Mouse (Mus musculus) C2C12 (cell line): ENCODE measurements around the gene Gon7. TPM values are rescaled to one million over a fixed set of nuclear protein-coding genes. Genes with fewer than 3 reads are reported as not detected.
A peak's percentile ranks its signal among the peaks of the same experiment; 100 is the strongest.

Experiments used
- H3K27me3 ChIP-seq: one replicate; pipeline ENCODE4 v1.6.1; 2011; ENCODE audit not compliant: control insufficient read depth, insufficient read depth, insufficient read length
- H3K36me3 ChIP-seq: one replicate; pipeline ENCODE4 v1.6.1; 2011; ENCODE audit not compliant: control insufficient read depth, insufficient read depth
- H3K4me3 ChIP-seq: one replicate; pipeline ENCODE4 v1.5.1; 2011; ENCODE audit warnings: mild to moderate bottlenecking, control low read depth; ENCODE audit not compliant: poor library complexity, insufficient read depth, severe bottlenecking
- H3K79me2 ChIP-seq: one replicate; pipeline ENCODE4 v1.6.1; 2011; ENCODE audit not compliant: control insufficient read depth, insufficient read depth
- H3K79me3 ChIP-seq: one replicate; pipeline ENCODE4 v1.6.1; 2011; ENCODE audit warnings: low read depth, control low read depth
- H3ac ChIP-seq: one replicate; pipeline ENCODE3; 2011; ENCODE audit warnings: low read depth; ENCODE audit not compliant: control insufficient read depth, insufficient read length
- CEBPB ChIP-seq: IDR thresholded peaks from one replicate; pipeline ENCODE4 v1.6.1; 2011; ENCODE audit warnings: low read depth, mild to moderate bottlenecking, control low read depth, moderate library complexity
- CTCF ChIP-seq: IDR thresholded peaks from one replicate; pipeline ENCODE4 v1.5.1; 2011; ENCODE audit not compliant: control insufficient read depth, insufficient read depth, insufficient read length
- FOSL1 ChIP-seq: IDR thresholded peaks from one replicate; pipeline ENCODE4 v1.8.0; 2011; ENCODE audit warnings: mild to moderate bottlenecking, low read length; ENCODE audit not compliant: poor library complexity, insufficient read depth, severe bottlenecking
- MAX ChIP-seq: IDR thresholded peaks from one replicate; pipeline ENCODE4 v1.6.1; 2011; ENCODE audit warnings: mild to moderate bottlenecking, control low read depth
- MYOD1 ChIP-seq: IDR thresholded peaks from one replicate; pipeline ENCODE4 v1.6.1; 2011; ENCODE audit warnings: low read depth; ENCODE audit not compliant: control insufficient read depth, insufficient read length
- MYOG ChIP-seq: IDR thresholded peaks from one replicate; pipeline ENCODE4 v1.6.1; 2011; ENCODE audit not compliant: control insufficient read depth, insufficient read length; ENCODE audit errors: extremely low read depth
- USF1 ChIP-seq: IDR thresholded peaks from one replicate; pipeline ENCODE4 v1.6.1; 2011; ENCODE audit warnings: low read depth, mild to moderate bottlenecking, control low read depth, moderate library complexity
- polyA plus RNA-seq: library from polyadenylated mRNA; unstranded; fragments of >200 nt; fragmentation: generic; extraction: Trizol; gene quantifications from one replicate; pipeline ENCODE4 v1.2.1, GENCODE M21; 2012; ENCODE audit warnings: missing spikeins

The Gon7 gene
- polyA plus RNA-seq, 1 experiment, result 8.9 TPM

- Histone ChIP-seq H3K79me2 (peaks cover 30% of the 10 kb centered on the region), H3K79me3 (peaks cover 11% of the 10 kb centered on the region), H3K4me3 (no peak overlapping the region), H3K36me3 (peaks cover 12% of the 10 kb centered on the region), H3ac (no peak overlapping the region), H3K27me3 (no peaks in the 10 kb centered on the region)
- TF ChIP-seq USF1 (no peak), MYOG (no peak)
Measured at GRCm38 (mm10) chr12:102740285-102740684, 17.3 kb downstream of the Gon7 start.

DNA sequence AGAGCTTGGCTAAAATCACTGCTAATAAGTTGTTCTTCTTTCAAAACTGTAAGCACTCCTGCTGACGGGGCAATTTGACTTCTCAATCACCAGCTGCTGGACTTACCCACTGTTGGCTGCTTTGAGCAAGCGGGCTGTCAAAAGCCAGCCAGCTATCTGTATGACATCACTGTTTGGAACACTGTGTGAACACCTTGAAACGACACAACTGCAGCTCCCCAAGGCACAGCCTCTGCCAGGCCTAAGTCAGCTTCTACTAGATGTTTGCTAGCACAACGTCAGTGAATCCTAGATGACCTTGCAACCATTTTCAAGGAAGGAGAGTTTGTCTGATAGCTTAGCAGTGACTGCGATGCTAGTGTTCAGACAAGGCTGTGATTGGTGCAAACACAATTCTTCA lies 18.5 kb downstream of the Gon7 start:
- H3ac ChIP-seq, result no peak overlapping the region
- H3K4me3 ChIP-seq, result no peak overlapping the region
- H3K79me2 ChIP-seq, result peaks cover 18% of the 10 kb centered on the region
- no peaks in the 10 kb centered on the region for H3K27me3 ChIP-seq
- TF ChIP-seq CEBPB (no peak), CTCF (no peak), USF1 (no peak), MAX (no peak)
- peaks cover 12% of the 10 kb centered on the region for H3K36me3 ChIP-seq
- peaks cover 2% of the 10 kb centered on the region for H3K79me3 ChIP-seq

DNA sequence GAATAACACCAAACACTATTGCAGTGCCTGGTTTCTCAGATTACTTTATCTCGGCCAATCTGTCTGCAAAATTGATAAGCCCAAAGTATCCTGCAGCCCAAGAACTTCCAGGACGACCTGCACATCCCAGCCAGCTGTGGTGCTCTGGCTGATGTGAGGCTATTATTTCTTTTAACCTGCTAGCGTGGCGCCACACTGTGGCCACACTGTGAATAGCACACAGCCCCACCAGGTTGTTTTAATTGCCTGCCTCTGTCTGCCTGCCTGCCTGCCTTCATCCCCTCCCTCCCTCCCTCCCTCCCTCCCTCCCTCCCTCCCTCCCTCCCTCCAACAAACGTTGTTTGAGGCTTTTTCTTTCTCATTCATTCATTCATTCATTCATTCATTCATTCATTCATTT lies 24.2 kb downstream of the Gon7 start:
- Histone ChIP-seq H3K79me3 (no peaks in the 10 kb centered on the region), H3K79me2 (no peaks in the 10 kb centered on the region), H3K36me3 (no peaks in the 10 kb centered on the region), H3K27me3 (no peaks in the 10 kb centered on the region), H3ac (no peak overlapping the region), H3K4me3 (no peak overlapping the region)
- TF ChIP-seq CEBPB, result no peak
- no peak for TF ChIP-seq MAX
- no peak for TF ChIP-seq MYOD1
- TF ChIP-seq USF1, result no peak
- peak; percentile 78 for TF ChIP-seq CTCF

- Histone ChIP-seq H3K36me3 (no peaks in the 10 kb centered on the region), H3K79me2 (no peaks in the 10 kb centered on the region), H3ac (no peak overlapping the region), H3K27me3 (no peaks in the 10 kb centered on the region), H3K79me3 (no peaks in the 10 kb centered on the region), H3K4me3 (no peak overlapping the region)
- TF ChIP-seq USF1 (no peak), CTCF (no peak), MYOG (no peak), CEBPB (no peak), FOSL1 (no peak), MYOD1 (no peak), MAX (no peak)
Measured at GRCm38 (mm10) chr12:102730798-102731619, 26.6 kb downstream of the Gon7 start.

DNA sequence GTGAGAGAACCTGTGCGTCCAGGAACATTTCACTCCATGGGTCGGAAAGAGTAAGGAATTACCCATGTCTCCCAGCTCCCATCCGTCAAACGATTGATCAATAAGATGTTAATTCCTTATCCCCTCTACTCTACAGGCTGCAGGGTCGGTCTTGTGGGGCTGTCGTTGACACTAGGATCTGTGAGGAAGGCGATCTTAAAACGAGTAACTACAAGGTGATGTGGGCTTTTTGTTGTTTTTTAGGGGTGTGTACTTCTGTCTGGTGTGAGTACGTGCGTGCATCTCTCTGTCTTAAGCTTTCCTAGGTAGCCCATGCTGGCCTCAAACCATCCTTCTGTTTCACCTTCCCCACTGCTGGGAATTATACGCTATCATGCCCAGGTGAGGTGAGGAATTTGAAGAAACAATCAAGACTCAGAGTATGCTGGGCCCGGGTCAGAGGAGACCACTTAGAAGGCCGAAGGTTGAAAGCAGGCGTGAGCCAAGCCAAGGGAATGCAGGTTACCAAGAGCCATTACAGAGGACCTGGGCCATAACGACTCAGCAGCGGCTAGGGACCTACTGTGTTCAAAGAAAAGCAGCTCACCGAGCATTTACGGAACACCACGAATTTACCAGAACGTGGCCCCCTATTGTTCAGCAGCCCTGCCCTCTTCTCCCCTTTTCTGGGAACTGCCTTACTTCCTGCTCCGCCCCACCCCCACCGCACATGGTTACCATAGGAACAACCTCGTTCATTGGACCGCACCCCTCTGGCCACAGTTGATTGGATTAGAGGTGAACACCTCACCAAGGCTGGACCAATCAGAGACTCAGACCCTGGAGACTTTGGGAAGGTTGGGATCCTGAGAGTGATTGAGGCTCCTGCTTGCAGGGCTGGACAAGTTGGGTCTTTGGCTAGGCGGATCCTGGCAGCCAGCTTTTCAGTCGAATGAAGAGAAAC lies 27.5 kb downstream of the Gon7 start:
- no peak overlapping the region for H3K4me3 ChIP-seq
- no peak overlapping the region for H3ac ChIP-seq
- H3K79me3 ChIP-seq, result no peaks in the 10 kb centered on the region
- TF ChIP-seq USF1 (no peak), MAX (no peak), FOSL1 (no peak), MYOD1 (no peak), CTCF (no peak), MYOG (no peak), CEBPB (no peak)
- no peaks in the 10 kb centered on the region for H3K36me3 ChIP-seq
- no peaks in the 10 kb centered on the region for H3K27me3 ChIP-seq
- H3K79me2 ChIP-seq, result no peaks in the 10 kb centered on the region

- TF ChIP-seq MYOD1, result no peak
- no peak for TF ChIP-seq USF1
- no peak for TF ChIP-seq CEBPB
- TF ChIP-seq CTCF, result no peak
- TF ChIP-seq MAX, result no peak
- TF ChIP-seq MYOG, result no peak
- no peak for TF ChIP-seq FOSL1
- no peak overlapping the region for H3K4me3 ChIP-seq
- H3ac ChIP-seq, result no peak overlapping the region
- no peaks in the 10 kb centered on the region for H3K27me3 ChIP-seq
- H3K79me3 ChIP-seq, result no peaks in the 10 kb centered on the region
- H3K79me2 ChIP-seq, result no peaks in the 10 kb centered on the region
- H3K36me3 ChIP-seq, result no peaks in the 10 kb centered on the region
Measured at GRCm38 (mm10) chr12:102725761-102726175, 31.8 kb downstream of the Gon7 start.
